Mouse (Mus musculus) small intestine, adult 2 months (tissue): Measurements from ENCODE around the gene Tmem131.

ENCODE experiments used
- CTCF ChIP-seq: fragments of 200-500 bp; IDR thresholded peaks from 2 replicates; pipeline ENCODE4 v1.5.1; 2012; ENCODE audit warnings: low read depth, mild to moderate bottlenecking, control low read depth, inconsistent platforms, low read length, moderate library complexity, mixed read lengths; ENCODE audit not compliant: insufficient replicate concordance, insufficient read length; ENCODE audit errors: extremely low read depth
- POLR2A ChIP-seq: fragments of 200-500 bp; IDR thresholded peaks from 2 replicates; pipeline ENCODE4 v1.6.1; 2012; ENCODE audit warnings: low read depth, mild to moderate bottlenecking, control low read depth, inconsistent platforms, low read length, moderate library complexity

GRCm38 (mm10) chr1:36745661-36746060, 197.8 kb downstream of the Tmem131 start:
- TF ChIP-seq POLR2A (no peak), CTCF (no peak)
